Mouse (Mus musculus) layer of hippocampus, adult 11-12 months (tissue): ENCODE data around the gene Clic5.

Experiments used
- DNase-seq: peaks from one replicate; pipeline ENCODE4 v3.0.0; 2022; ENCODE audit warnings: low spot score

The Clic5 gene

GRCm38 (mm10) chr17:44192981-44193380 is 4.6 kb downstream of the Clic5 start:
- no peak for DNase-seq

- DNase-seq = no peak
These were observed 10.8 kb downstream of the Clic5 start for GRCm38 (mm10) chr17:44199158-44199557.

- DNase-seq = no peak
These were observed 14.6 kb downstream of the Clic5 start for GRCm38 (mm10) chr17:44202952-44203351.

- DNase-seq = no peak
These were observed 16.4 kb downstream of the Clic5 start for GRCm38 (mm10) chr17:44204787-44205186.

DNA sequence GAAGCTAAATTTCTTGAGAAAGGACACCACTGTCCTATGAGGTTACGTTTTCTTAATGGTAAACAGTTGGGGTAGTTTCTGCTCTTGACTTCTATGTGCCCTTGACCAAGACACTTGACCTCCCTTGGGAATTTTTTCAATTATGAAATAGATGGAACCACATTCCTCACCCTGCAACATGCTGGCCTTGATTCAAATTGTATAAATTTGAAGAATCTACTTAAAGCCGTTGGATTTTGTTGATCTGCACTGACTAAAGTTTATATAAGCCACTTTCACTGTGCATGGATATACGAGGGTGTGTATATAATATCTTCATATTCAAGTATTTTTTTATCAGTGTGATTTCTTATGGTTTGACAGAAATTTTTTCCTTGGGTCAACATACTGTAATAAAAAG is 17.2 kb downstream of the Clic5 start:
- no peak for DNase-seq

GRCm38 (mm10) chr17:44208900-44209299 is 20.5 kb downstream of the Clic5 start:
- no peak for DNase-seq

GRCm38 (mm10) chr17:44212960-44213619 is 24.7 kb downstream of the Clic5 start:
- DNase-seq = no peak

GRCm38 (mm10) chr17:44215196-44215799 is 26.9 kb downstream of the Clic5 start:
- no peak for DNase-seq

DNA sequence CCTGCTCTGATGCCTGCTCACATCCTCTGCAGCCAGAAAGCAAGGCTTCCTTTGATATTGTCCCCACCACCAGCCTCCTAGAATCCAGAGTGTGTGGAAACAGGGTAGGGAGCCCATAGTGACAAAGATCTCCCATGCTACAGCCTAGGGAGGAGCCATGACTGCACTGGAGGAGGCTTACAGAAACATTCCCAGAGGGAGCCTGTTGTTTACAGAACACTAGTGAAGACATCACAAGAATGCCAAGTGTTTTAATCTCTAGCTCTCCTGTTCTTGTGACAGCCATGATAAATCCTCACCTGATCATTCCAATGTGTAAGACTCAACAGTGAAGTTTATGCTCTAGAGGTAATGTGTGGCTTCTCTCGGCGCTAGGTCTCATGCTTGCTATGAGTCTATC is 28.8 kb downstream of the Clic5 start:
- no peak for DNase-seq

DNA sequence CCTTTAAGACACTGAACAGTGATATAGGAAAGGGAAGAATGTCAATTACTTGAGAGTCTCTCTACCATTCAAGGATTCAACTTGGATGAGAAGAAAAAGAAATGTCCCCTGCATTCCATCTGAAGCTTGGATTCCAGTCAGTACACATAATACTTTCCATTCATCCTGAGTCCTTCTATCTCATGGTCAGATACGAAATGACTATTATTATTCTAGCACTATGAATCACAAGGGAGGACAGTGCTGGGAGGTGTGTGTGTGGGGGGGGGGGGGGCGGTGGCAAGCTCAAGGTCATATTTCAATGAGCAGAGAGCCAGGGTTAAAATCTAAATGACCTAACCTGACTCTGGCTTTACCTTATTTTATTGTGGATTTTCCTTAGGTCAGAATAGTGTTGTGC is 31.6 kb downstream of the Clic5 start:
- no peak for DNase-seq

DNA sequence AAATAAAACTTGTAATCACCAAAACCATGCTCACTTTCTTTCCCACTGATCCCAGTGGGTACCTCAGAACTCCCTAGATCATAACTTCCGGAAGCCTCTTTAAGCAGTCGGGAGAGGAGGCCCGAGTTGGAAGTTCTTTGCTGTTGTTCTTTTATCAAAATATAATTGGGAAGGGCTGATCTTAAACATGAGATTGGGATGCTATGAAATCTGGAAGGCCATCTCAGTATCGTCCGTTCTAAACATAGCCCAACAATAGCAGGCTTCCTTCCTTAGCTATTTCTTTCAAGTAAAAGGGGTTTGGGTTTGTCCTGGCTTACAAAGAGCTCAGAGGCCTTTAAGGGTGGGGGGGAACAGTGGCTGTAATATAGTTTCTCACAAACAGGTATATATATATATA is 40.0 kb downstream of the Clic5 start:
- DNase-seq = no peak

- DNase-seq = no peak
These were observed 41.7 kb downstream of the Clic5 start for GRCm38 (mm10) chr17:44230083-44230482.

DNA sequence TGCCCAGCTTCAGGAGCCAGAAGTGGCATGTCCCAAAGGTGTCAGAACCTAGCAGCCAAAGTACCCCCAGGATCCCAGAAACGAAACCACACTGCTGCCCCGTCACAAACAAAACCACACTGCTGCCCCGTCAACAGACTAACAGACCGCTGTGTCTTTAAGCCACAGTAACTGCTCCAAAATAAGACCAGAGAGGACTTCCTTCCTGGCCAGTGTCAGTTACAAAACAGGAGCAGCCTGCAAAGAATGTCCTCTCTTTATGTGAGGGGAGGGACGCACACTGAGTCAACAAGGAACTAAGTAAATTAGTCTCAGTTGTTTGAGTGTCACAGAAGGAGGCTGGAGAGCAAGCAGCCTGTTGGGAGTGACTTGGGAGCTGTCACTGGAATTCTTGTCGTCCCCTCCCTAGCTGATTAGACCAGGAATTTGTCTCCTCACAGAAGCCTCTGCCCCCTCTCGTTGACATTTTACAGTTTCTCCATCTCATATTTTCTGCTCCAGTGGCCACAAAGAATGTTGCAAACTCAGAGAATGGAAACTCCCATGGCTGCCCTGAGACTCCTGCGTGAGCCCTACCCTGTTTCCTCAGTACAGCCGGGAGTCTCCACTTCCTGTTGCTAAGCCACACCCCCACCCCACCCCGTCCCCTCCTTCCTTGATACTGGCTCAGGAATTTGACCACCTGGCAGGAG is 50.8 kb downstream of the Clic5 start:
- DNase-seq = no peak

- DNase-seq = no peak
These were observed 52.4 kb downstream of the Clic5 start for GRCm38 (mm10) chr17:44240742-44241141.

GRCm38 (mm10) chr17:44244096-44244495 is 55.7 kb downstream of the Clic5 start:
- no peak for DNase-seq

DNA sequence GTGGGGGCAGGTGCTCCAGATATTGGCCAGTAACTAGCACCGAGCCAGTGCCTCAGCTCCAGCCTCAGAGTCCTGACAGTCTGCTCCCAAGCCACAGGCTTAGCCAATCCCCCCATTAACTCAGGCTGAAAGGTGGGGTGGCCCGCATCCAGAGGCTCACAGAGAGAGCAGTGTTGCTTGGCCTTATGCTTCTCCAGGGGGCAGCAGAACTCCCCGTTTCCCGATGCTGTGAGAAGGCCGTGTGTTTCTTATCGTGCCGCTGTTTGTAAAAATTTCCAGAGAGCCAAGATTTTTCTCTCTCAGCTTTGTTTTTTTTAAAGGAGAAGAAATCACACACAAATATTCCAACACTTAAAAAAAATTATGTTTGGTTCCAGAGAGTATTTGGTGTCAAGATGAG is 56.2 kb downstream of the Clic5 start:
- no peak for DNase-seq

GRCm38 (mm10) chr17:44246153-44246700 is 57.8 kb downstream of the Clic5 start:
- no peak for DNase-seq

DNA sequence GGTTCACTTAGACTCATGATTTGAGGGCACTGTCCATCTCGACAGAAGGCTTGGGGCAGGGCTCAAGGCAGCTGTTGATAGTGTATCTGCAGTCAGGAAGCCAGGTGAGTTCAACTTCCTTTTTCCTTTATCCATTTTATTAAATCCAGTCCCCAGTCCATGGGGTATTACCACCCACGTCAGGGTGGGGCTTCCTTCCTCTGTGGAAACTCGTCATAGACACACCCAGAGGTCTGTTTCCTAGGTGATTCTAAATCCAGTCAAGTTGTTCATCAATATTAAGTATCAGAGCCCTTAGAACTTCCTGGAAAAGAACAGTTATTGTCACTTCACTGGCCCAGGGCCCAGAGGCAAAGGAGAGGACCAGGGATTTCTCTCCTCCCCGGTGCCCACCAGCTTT is 61.2 kb downstream of the Clic5 start:
- no peak for DNase-seq

- no peak for DNase-seq
These were observed 64.3 kb downstream of the Clic5 start for GRCm38 (mm10) chr17:44252653-44253052.

- no peak for DNase-seq
These were observed 66.3 kb downstream of the Clic5 start for GRCm38 (mm10) chr17:44254698-44255097.

- DNase-seq = peak; percentile 74
These were observed 68.2 kb downstream of the Clic5 start for GRCm38 (mm10) chr17:44256583-44256982.

- no peak for DNase-seq
These were observed 70.9 kb downstream of the Clic5 start for GRCm38 (mm10) chr17:44259245-44259644.

DNA sequence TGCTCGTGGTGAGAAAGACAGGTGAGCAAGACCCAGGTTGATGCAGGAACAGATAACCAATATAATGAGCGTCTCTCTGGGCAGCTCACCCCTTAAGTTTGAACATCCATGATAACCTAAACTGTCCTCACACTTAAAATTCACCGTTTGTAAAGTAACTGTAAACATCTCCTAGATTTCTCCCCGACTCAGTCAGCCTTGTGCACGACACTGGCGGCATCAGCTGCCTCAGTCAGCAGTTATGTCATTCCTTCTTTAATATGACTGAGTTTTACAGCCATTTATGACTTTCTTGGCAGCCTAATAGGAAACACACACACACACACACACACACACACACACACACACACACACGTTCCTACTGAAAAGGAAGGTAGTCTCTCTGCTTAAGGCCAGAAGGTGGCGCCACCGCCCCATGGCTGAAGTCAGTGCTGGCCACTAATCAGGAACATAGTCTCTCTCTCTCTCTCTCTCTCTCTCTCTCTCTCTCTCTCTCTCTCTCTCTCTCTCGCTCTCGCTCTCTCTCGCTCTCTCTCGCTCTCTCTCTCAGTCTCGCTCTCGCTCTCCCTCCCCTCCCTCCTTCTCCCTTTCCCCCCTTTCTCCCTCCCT is 73.3 kb downstream of the Clic5 start:
- peak; percentile 67 for DNase-seq
